Mouse (Mus musculus) limb, embryonic 14.5 days (tissue): ENCODE data around the gene Gmeb2. TPM values are rescaled to one million over a fixed set of nuclear protein-coding genes. Genes with fewer than 3 reads are reported as not detected.

ENCODE experiments used
- ATAC-seq: fragments of 200-750 bp; cut with Nextera tagmentation; 2 replicates; pipeline ENCODE4 v1.8.0; 2017; ENCODE audit warnings: low read depth, moderate number of reproducible peaks, moderate TSS enrichment; ENCODE audit not compliant: low FRiP score
- DNase-seq: peaks from one replicate; pipeline ENCODE4 v3.0.0-alpha.2; 2015; ENCODE audit warnings: low spot score
- H3K27ac ChIP-seq: fragments of 300-500 bp; sonication (generic); replicated peaks from 2 replicates; pipeline ENCODE4 v1.5.1; 2014; ENCODE audit warnings: low read depth, mild to moderate bottlenecking, low read length, moderate library complexity, mixed read lengths
- H3K27me3 ChIP-seq: fragments of 300-500 bp; sonication (generic); 2 replicates; pipeline ENCODE4 v1.6.1; 2014; ENCODE audit warnings: low read length, mixed read lengths; ENCODE audit not compliant: control insufficient read depth, insufficient read depth
- H3K36me3 ChIP-seq: fragments of 300-500 bp; sonication (generic); 2 replicates; pipeline ENCODE4 v1.6.1; 2014; ENCODE audit warnings: mild to moderate bottlenecking, low read length, moderate library complexity, mixed read lengths; ENCODE audit not compliant: control insufficient read depth, insufficient read depth
- H3K4me1 ChIP-seq: fragments of 300-500 bp; sonication (generic); 2 replicates; pipeline ENCODE4 v1.6.1; 2014; ENCODE audit warnings: antibody characterized with exemption, low read length, mixed read lengths; ENCODE audit not compliant: control insufficient read depth, insufficient read depth
- H3K4me2 ChIP-seq: fragments of 300-500 bp; sonication (generic); replicated peaks from 2 replicates; pipeline ENCODE4 v1.6.1; 2014; ENCODE audit warnings: low read depth, mild to moderate bottlenecking, low read length, moderate library complexity; ENCODE audit not compliant: severe bottlenecking
- H3K4me3 ChIP-seq: fragments of 300-500 bp; sonication (generic); replicated peaks from 2 replicates; pipeline ENCODE4 v1.5.1; 2014; ENCODE audit warnings: low read length
- H3K9ac ChIP-seq: fragments of 300-500 bp; sonication (generic); 2 replicates; pipeline ENCODE4 v1.6.1; 2014; ENCODE audit warnings: mild to moderate bottlenecking, low read depth, low read length, moderate library complexity; ENCODE audit not compliant: severe bottlenecking
- H3K9me3 ChIP-seq: fragments of 300-500 bp; sonication (generic); 2 replicates; pipeline ENCODE4 v1.6.1; 2016; ENCODE audit warnings: low read length; ENCODE audit not compliant: control insufficient read depth
- POLR2A ChIP-seq: fragments of 200-500 bp; IDR thresholded peaks from 2 replicates; pipeline ENCODE4 v1.8.0; 2012; ENCODE audit warnings: inconsistent platforms, mild to moderate bottlenecking, moderate library complexity, borderline replicate concordance; ENCODE audit not compliant: insufficient read depth, insufficient read length; ENCODE audit errors: extremely low read depth
- WGBS: fragments of 180-500 bp; shearing (Covaris S2); extraction: QIAGEN DNeasy Blood & Tissue Kit; methylation state at CpG from one replicate; pipeline ENCODE4 v1.1.7; 2014; 5-methylcytosine and 5-hydroxymethylcytosine counted together
- polyA plus RNA-seq, 2 experiments: library from polyadenylated mRNA; depleted of rRNA in 1 of 2; stranded (reverse) in 1 of 2; unstranded in 1 of 2; fragments of >200 nt; fragmentation: Nextera tagmentation in 1 of 2; extraction: Ambion mirVana in 1 of 2; gene quantifications; 2 replicates each; pipeline versions ENCODE4 v1.2.1 to v1.2.3; 2012 to 2014

Gmeb2 gene
- polyA plus RNA-seq, 2 experiments = 17.0 to 28.6 TPM

DNA sequence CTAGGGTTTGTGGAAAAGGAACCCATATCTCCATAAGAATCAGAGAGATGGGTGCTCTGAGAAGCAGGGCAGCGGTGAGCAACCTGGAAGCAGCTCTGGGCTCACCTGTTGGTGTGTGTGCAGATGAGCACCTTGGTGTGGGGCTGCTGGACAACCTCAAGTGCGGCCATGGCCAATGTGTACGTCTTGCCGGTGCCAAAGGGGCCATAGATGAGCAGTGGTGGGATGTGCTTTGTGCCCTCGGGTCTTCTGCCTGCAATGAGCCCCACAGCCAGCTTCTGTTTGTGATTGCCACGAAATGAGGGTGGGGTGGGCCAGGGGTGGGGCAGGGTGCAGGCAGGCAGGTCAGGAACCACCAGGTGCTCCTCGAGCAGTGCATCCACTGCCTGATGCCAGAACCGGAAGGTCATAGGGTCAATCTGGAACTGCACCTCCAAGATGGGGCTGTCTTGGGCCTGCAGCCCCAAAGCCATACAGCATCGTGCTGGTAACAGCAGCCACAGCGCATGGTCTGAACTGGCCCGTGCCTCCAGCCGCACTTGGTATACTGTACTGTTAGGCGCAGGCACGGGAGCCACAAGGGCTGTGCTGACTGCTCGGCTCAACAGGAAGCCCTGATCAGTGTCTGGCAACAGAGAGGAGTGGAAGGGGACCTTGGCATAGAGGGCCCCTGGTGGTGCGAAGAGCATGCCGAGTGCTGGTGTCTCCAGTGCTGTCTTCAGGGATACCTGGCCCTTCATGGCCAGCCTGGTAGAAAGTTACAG, 50.4 kb downstream of the Gmeb2 start:
- DNase-seq = no peak
- Histone ChIP-seq H3K27ac (no peak overlapping the region), H3K9me3 (no peaks in the 10 kb centered on the region), H3K36me3 (peaks cover 12% of the 10 kb centered on the region; the same call in 1 of the 2 replicates), H3K27me3 (no peaks in the 10 kb centered on the region), H3K4me3 (no peak overlapping the region), H3K9ac (no peak overlapping the region), H3K4me1 (peaks cover 6% of the 10 kb centered on the region), H3K4me2 (no peak overlapping the region)
- no peak for ATAC-seq
- no peak for TF ChIP-seq POLR2A
- WGBS = 90% methylated on average over 17 of the region's 17 CpGs

DNA sequence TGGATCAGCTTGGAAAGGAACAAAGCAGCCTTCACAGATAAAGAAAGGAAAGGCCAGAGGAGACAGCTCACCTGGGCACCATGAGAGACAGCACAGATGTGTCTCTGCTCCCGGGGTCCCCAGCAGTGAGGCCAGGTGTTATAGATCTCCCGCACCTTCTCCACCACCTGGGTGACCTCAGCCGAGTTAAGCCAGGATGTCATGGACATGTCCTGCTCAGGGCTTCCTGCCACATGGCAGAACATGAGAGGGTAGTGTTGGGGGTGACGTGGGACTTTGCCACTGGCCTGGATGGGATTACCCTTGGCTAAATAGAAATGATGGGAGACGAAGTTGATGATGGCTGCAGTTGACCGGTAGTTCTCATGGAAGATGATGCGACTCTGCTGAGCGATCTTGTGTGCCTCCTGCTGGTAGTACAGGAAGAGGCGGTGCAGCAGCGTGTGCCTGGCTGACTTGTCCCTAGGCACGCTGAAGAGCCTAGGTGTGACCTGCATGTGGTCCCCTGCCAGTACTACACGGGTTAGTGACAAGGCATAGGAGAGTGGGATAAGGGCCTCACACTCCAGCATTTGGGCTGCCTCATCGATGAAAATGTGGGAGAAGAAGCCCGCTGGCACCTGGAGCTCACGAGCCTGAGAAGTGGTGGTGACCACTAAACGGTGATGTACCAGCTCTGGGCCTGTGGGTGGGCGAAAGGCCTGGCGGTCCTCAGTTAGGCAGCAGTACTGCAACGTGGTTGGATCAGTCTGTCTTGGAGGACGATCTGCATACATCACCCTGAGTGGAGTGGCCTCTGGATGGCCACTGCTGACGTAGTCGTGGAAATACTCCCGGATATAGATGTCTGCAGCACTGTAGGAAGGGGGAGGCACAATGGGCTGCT, 51.9 kb downstream of the Gmeb2 start:
- whole genome bisulfite sequencing = 84% methylated on average over 23 of the region's 23 CpGs
- Histone ChIP-seq H3K4me1 (no peaks in the 10 kb centered on the region), H3K27ac (no peak overlapping the region), H3K4me3 (no peak overlapping the region), H3K27me3 (no peaks in the 10 kb centered on the region), H3K4me2 (no peak overlapping the region), H3K9ac (no peak overlapping the region), H3K36me3 (peaks cover 12% of the 10 kb centered on the region; the same call in 1 of the 2 replicates), H3K9me3 (no peaks in the 10 kb centered on the region)
- DNase-seq (no peak), ATAC-seq (no peak)
- TF ChIP-seq POLR2A = no peak

DNA sequence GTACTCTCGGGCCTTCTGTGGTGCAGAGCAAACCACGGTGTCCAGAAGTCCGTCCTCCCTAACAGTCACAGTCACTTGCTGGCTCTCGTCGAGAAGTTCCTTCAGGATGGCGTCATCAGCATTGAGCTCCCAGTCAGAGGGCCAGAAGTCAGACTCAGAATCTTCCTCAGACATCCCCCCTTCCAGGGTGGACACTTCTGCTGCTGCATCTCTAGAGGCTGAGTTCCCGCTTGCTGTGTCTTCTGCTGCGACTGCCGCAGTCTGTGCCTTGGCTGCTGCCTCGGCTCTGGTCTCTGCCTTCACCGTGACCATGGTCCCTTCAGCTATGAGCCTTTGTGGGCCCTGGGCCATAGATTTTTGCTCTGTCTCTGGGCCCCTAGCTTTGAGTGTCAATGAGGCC, 53.2 kb downstream of the Gmeb2 start:
- Histone ChIP-seq H3K9me3 (no peaks in the 10 kb centered on the region), H3K9ac (no peak overlapping the region), H3K4me2 (no peak overlapping the region), H3K36me3 (peaks cover 12% of the 10 kb centered on the region; the same call in 1 of the 2 replicates), H3K4me1 (no peaks in the 10 kb centered on the region), H3K27me3 (no peaks in the 10 kb centered on the region), H3K4me3 (no peak overlapping the region), H3K27ac (no peak overlapping the region)
- DNase-seq (no peak), ATAC-seq (no peak)
- WGBS = 91% methylated on average over 11 of the region's 11 CpGs
- TF ChIP-seq POLR2A = no peak

DNA sequence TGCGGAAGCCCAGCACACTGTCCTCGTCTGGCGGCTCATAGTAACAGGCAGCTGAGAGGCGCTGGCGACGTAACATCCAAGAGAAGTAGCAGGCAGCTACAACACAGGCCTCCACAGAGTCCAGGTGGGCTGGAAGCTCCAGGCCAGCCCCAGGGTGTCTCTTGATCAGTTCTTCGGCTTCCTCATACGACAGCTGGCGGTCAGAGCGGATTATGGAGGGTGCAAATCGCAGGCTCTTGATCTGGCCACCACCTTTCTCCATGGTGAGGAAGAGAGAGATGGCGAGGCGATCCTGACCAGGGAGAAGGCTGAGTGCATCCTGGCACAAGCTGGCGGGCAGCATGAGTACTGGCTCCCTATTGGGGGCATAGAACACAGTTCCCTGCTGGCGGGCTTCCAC, 54.4 kb downstream of the Gmeb2 start:
- no peak overlapping the region for H3K27ac ChIP-seq
- peaks cover 12% of the 10 kb centered on the region; the same call in 1 of the 2 replicates for H3K36me3 ChIP-seq
- no peaks in the 10 kb centered on the region for H3K9me3 ChIP-seq
- no peak for TF ChIP-seq POLR2A
- ATAC-seq (no peak), DNase-seq (no peak)
- H3K4me2 ChIP-seq = no peak overlapping the region
- no peak overlapping the region for H3K9ac ChIP-seq
- H3K4me1 ChIP-seq = no peaks in the 10 kb centered on the region
- no peaks in the 10 kb centered on the region for H3K27me3 ChIP-seq
- H3K4me3 ChIP-seq = no peak overlapping the region
- WGBS = 89% methylated on average over 15 of the region's 15 CpGs

DNA sequence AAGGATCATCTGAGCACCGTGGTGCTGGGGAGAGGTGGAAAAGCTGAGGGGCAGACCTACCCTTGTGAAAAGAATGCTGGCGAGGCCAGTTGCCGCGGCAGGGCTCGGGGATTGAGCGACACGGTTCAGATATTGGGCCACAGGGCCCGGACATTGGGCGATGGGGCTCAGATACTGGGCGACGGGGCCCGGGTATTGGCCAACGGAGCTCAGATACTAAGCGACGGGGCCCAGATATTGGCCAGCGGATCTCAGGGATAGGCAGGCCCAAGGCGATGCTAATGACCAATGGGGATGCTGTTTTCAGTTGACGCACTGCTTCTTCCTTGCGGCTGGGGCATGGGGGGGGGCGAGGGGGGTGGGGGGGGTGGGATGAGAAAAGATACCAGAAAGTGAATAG, 56.7 kb downstream of the Gmeb2 start:
- Histone ChIP-seq H3K27ac (no peak overlapping the region), H3K4me1 (0 out of 2 replicates have a peak, but pooled peaks cover 2% of the 10 kb centered on the region), H3K27me3 (no peaks in the 10 kb centered on the region), H3K36me3 (peaks cover 8% of the 10 kb centered on the region; the same call in 1 of the 2 replicates), H3K4me2 (no peak overlapping the region), H3K9ac (no peak overlapping the region), H3K9me3 (no peaks in the 10 kb centered on the region), H3K4me3 (no peak overlapping the region)
- TF ChIP-seq POLR2A = no peak
- DNase-seq (no peak), ATAC-seq (no peak)
- 80% methylated on average over 20 of the region's 20 CpGs for WGBS
